Comparison of ENCODE assay signal across 23 mouse cellular contexts in the genomic region with DNA sequence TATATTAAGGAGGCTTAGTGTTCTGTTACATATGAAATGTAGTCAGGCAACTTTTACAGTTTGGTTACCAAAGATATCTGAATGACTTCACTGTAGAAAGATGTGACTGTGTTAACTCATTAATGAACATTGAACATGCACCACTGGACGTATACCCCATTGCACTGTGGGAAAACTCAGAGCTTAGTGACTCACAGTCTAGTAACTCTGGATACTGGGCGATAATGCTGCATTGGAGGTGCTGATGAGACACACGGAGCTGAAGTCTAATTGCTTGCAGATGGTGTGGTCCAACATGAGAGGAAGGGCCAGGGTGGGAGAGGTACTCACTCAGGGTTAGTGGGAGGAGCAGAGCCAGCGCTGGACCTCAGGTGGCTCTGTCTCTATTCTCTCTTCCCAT. TPM values are rescaled to one million over a fixed set of nuclear protein-coding genes. Genes with fewer than 3 reads are reported as not detected.
DNase-seq lines count a peak whose midpoint lies in the region; ATAC-seq and TF ChIP-seq lines count a peak whose summit lies in the region.
"Had no signal": no experiment of that assay in that cellular context is flagged by ENCODE, and none has a peak within 500 bp of the region (broad histone marks: within the 10 kb centered on the region; RNA-seq: fewer than 3 reads in every experiment).

No protein-coding gene starts in this region.

- no peak for TF ChIP-seq POLR2A in myocyte (IDR thresholded peaks at IDR 0.05; ENCODE audit: insufficient read length, low read depth)

- no peaks in the 10 kb centered on the region for H3K36me3 ChIP-seq in kidney, postnatal 0 days (ENCODE audit: insufficient read depth, low read length)
- H3K36me3 ChIP-seq in myocyte (ENCODE audit: control insufficient read depth, insufficient read depth): no peaks in the 10 kb centered on the region
- no peaks in the 10 kb centered on the region for H3K36me3 ChIP-seq in forebrain, embryonic 10.5 days (replicated peaks)
- H3K36me3 ChIP-seq: limb, embryonic 12.5 days; liver, embryonic 12.5 days; lung, embryonic 15.5 days; midbrain, embryonic 10.5 days had no signal

- H3K4me3 ChIP-seq in kidney, postnatal 0 days (replicated peaks; ENCODE audit: low read depth, low read length): no peak overlapping the region
- H3K4me3 ChIP-seq in myocyte: no peak overlapping the region
- no peak overlapping the region for H3K4me3 ChIP-seq in forebrain, embryonic 10.5 days
- H3K4me3 ChIP-seq: erythroblast, embryonic 14.5 days; limb, embryonic 12.5 days; liver, embryonic 12.5 days; lung, embryonic 15.5 days; midbrain, embryonic 10.5 days had no signal

- H3K4me1 ChIP-seq in kidney, postnatal 0 days (replicated peaks; ENCODE audit: insufficient read depth, low read length): peaks cover 11% of the 10 kb centered on the region
- H3K4me1 ChIP-seq in forebrain, embryonic 10.5 days: peaks cover 20% of the 10 kb centered on the region

- H3K27ac ChIP-seq in kidney, postnatal 0 days: no peak overlapping the region
- H3K27ac ChIP-seq in forebrain, embryonic 10.5 days: no peak overlapping the region
- H3K27ac ChIP-seq: limb, embryonic 12.5 days; liver, embryonic 12.5 days; lung, embryonic 15.5 days; macrophage; midbrain, embryonic 10.5 days had no signal

- H3ac ChIP-seq in myocyte (ENCODE audit: control insufficient read depth, insufficient read length): no peak overlapping the region

- H3K79me2 ChIP-seq in myocyte (ENCODE audit: control insufficient read depth, insufficient read depth): peaks cover 74% of the 10 kb centered on the region

- H3K9ac ChIP-seq in kidney, postnatal 0 days (ENCODE audit: low read depth, low read length): no peak overlapping the region
- H3K9ac ChIP-seq: limb, embryonic 12.5 days; liver, embryonic 12.5 days; lung, embryonic 15.5 days had no signal

- intact Hi-C loops in heart, postnatal 10 days (cut with DNase I): no loop called here

- no peak for TF ChIP-seq CTCF in kidney, postnatal 0 days (IDR thresholded peaks at IDR 0.05; ENCODE audit: low read depth)

- H3K27me3 ChIP-seq in kidney, postnatal 0 days (ENCODE audit: insufficient read depth, low read length): no peaks in the 10 kb centered on the region
- H3K27me3 ChIP-seq in myocyte (ENCODE audit: control insufficient read depth, insufficient read depth, insufficient read length): no peaks in the 10 kb centered on the region
- H3K27me3 ChIP-seq in forebrain, embryonic 10.5 days (ENCODE audit: poor library complexity, severe bottlenecking): no peaks in the 10 kb centered on the region
- H3K27me3 ChIP-seq: limb, embryonic 12.5 days; liver, embryonic 12.5 days; lung, embryonic 15.5 days had no signal

- H3K9me3 ChIP-seq in kidney, postnatal 0 days (replicated peaks; ENCODE audit: low read length): no peaks in the 10 kb centered on the region
- no peaks in the 10 kb centered on the region for H3K9me3 ChIP-seq in forebrain, embryonic 10.5 days
- H3K9me3 ChIP-seq: limb, embryonic 12.5 days; liver, embryonic 12.5 days; lung, embryonic 15.5 days; midbrain, embryonic 10.5 days had no signal

- WGBS in kidney, postnatal 0 days: 55% methylated on average over 4 of the region's 4 CpGs
- WGBS in forebrain, embryonic 10.5 days: 69% methylated on average over 4 of the region's 4 CpGs

- 0 out of 2 replicates have a peak, but pooled peaks have one; percentile 51 for ATAC-seq in kidney, postnatal 0 days (replicated peaks; ENCODE audit: low FRiP score, low read depth)
- ATAC-seq: forebrain, embryonic 14.5 days; hindbrain, embryonic 16.5 days; liver, embryonic 12.5 days had no signal

- H3K4me2 ChIP-seq in kidney, postnatal 0 days (ENCODE audit: low read length): no peak overlapping the region
- peak overlapping the region; percentile 38 for H3K4me2 ChIP-seq in myocyte (ENCODE audit: low read depth)
- H3K4me2 ChIP-seq: heart, embryonic 11.5 days; limb, embryonic 12.5 days; liver, embryonic 12.5 days; lung, embryonic 15.5 days had no signal

- DNase-seq in heart, adult 11 months: peak; percentile 41
- no peak for DNase-seq in heart, postnatal 10 days
- no peak for DNase-seq in kidney, postnatal 0 days (ENCODE audit: low spot score)
- no peak for DNase-seq in kidney, adult 11 months
- DNase-seq in Muller cell, postnatal 12 days (ENCODE audit: inconsistent ontology term): peak; percentile 83
- DNase-seq in forebrain, embryonic 10.5 days (ENCODE audit: extremely low spot score, low spot score): no peak
- DNase-seq: adrenal gland, postnatal 25 days; B cell, adult 2 months; cerebellum, postnatal 14 days; embryo, embryonic 11 days; gastrocnemius, postnatal 36 days; retina, postnatal 1 day; right cerebral cortex, postnatal 4 days had no signal

TF ChIP-seq in myocyte, 11 proteins besides CTCF, POLR2A, EP300 and RAD21:
- TF ChIP-seq REST (IDR thresholded peaks at IDR 0.05; ENCODE audit: insufficient read depth, insufficient read length) (no peak), SRF (IDR thresholded peaks at IDR 0.05; ENCODE audit: control insufficient read depth, insufficient read length, low read depth) (no peak), MYOG (IDR thresholded peaks at IDR 0.05; ENCODE audit: control insufficient read depth in 1 of 3, insufficient read depth in 1 of 3, insufficient read length in 2 of 3, low read depth in 2 of 3) (no peak), POLR2AphosphoS2 (IDR thresholded peaks at IDR 0.05; ENCODE audit: insufficient read length, low read depth) (no peak), CEBPB (IDR thresholded peaks at IDR 0.05; ENCODE audit: insufficient read depth, poor library complexity, severe bottlenecking) (no peak), USF1 (IDR thresholded peaks at IDR 0.05; ENCODE audit: low read depth) (no peak), TCF12 (IDR thresholded peaks at IDR 0.05; ENCODE audit: insufficient read depth, poor library complexity, severe bottlenecking) (no peak), MYOD1 (IDR thresholded peaks at IDR 0.05; ENCODE audit: control insufficient read depth in 1 of 3, insufficient read length in 2 of 3, low read depth in 2 of 3) (no peak), E2F4 (IDR thresholded peaks at IDR 0.05; ENCODE audit: insufficient read depth) (no peak), TCF3 (IDR thresholded peaks at IDR 0.05; ENCODE audit: insufficient read length, low read depth) (no peak), MAX (IDR thresholded peaks at IDR 0.05; ENCODE audit: low read depth) (no peak)

RNA-seq across cellular contexts. Expression of gene Lpp, which starts 34.7 kb away (rescaled TPM):
- total RNA-seq in heart, postnatal 10 days (2021): 10 to 100 TPM; 58.8 TPM
- 32.9 and 39.5 TPM in 2 replicates for polyA plus RNA-seq in kidney, postnatal 0 days (2015; fragmentation: Nextera tagmentation; extraction: Ambion mirVana)
- polyA plus RNA-seq in myocyte (2012; fragmentation: generic; extraction: Trizol): 4.8 TPM
- 27.3 and 27.9 TPM in 2 replicates for polyA plus RNA-seq in forebrain, embryonic 10.5 days (2016; fragmentation: Nextera tagmentation; extraction: Ambion mirVana)
- polyA plus RNA-seq: erythroblast, embryonic 14.5 days had no signal

Comparison
In these comparisons a context has a peak if more than half of its experiments do, and no peak if none do; other contexts are left out.
1. DNase-seq: peak in heart, adult 11 months (single experiment) and Muller cell, postnatal 12 days (single experiment); none in heart, postnatal 10 days (0 of 2), kidney, postnatal 0 days (single experiment), kidney, adult 11 months (single experiment) and forebrain, embryonic 10.5 days (single experiment).